Mouse (Mus musculus) layer of hippocampus, postnatal 36 days (tissue): ENCODE results near the gene Emp2. TPM values are rescaled to one million over a fixed set of nuclear protein-coding genes. Genes with fewer than 3 reads are reported as not detected.
"Not testable (repeated sequence)": the region's sequence is repeated elsewhere in the genome, so short reads cannot be mapped to it uniquely, and the experiment has no call there.

Experiments
- DNase-seq, 2 experiments: peaks; one replicate each; pipeline ENCODE4 v3.0.0; 2022
- total RNA-seq, 2 experiments: library from RNA; stranded (reverse); gene quantifications; 2 replicates each; pipeline ENCODE4 v1.2.3; 2021

Emp2 gene
- total RNA-seq, 2 experiments from 2014 or later = 16.5 to 17.8 TPM

GRCm38 (mm10) chr16:10317197-10317544 lies 3.4 kb upstream of the Emp2 start:
- no peak for DNase-seq

GRCm38 (mm10) chr16:10316493-10317196 lies 2.9 kb upstream of the Emp2 start:
- DNase-seq = no peak

GRCm38 (mm10) chr16:10313226-10313625 lies 542 bp downstream of the Emp2 start:
- no peak for DNase-seq

- DNase-seq = no peak
Observed at GRCm38 (mm10) chr16:10311989-10312388, 1.8 kb downstream of the Emp2 start.

- no peak for DNase-seq
Observed at GRCm38 (mm10) chr16:10311086-10311485, 2.7 kb downstream of the Emp2 start.

- no peak for DNase-seq
Observed at GRCm38 (mm10) chr16:10310507-10310906, 3.3 kb downstream of the Emp2 start.

- no peak for DNase-seq
Observed at GRCm38 (mm10) chr16:10307351-10307750, 6.4 kb downstream of the Emp2 start.

- DNase-seq = no peak
Observed at GRCm38 (mm10) chr16:10306101-10306500, 7.7 kb downstream of the Emp2 start.

- DNase-seq = no peak
Observed at GRCm38 (mm10) chr16:10301337-10301736, 12.4 kb downstream of the Emp2 start.

GRCm38 (mm10) chr16:10300231-10301186 lies 13.3 kb downstream of the Emp2 start:
- DNase-seq = no peak

- no peak for DNase-seq
Observed at GRCm38 (mm10) chr16:10299637-10300036, 14.1 kb downstream of the Emp2 start.

- DNase-seq = no peak
Observed at GRCm38 (mm10) chr16:10297696-10298644, 15.8 kb downstream of the Emp2 start.

- no peak for DNase-seq
Observed at GRCm38 (mm10) chr16:10288115-10288514, 25.7 kb downstream of the Emp2 start.

GRCm38 (mm10) chr16:10286513-10287268 lies 27.1 kb downstream of the Emp2 start:
- no peak for DNase-seq

- DNase-seq = no peak
Observed at GRCm38 (mm10) chr16:10281890-10282289, 31.9 kb downstream of the Emp2 start.

GRCm38 (mm10) chr16:10280286-10280951 lies 33.3 kb downstream of the Emp2 start:
- DNase-seq = peak; percentile 78 to 87

GRCm38 (mm10) chr16:10276778-10277177 lies 37.0 kb downstream of the Emp2 start:
- not testable (repeated sequence) for DNase-seq

- no peak for DNase-seq
Observed at GRCm38 (mm10) chr16:10274465-10274864, 39.3 kb downstream of the Emp2 start.

- DNase-seq = peak in 1 of 2 experiments; percentile 27
Observed at GRCm38 (mm10) chr16:10272256-10272655, 41.5 kb downstream of the Emp2 start.

GRCm38 (mm10) chr16:10253993-10254392 lies 59.8 kb downstream of the Emp2 start:
- no peak for DNase-seq

- no peak for DNase-seq
Observed at GRCm38 (mm10) chr16:10236601-10237000, 77.2 kb downstream of the Emp2 start.
